Mouse (Mus musculus) erythroblast, embryonic 14.5 days (primary cell): ENCODE data around the gene Clspn.

Experiments
- GATA1 ChIP-seq: IDR thresholded peaks from 2 replicates; pipeline ENCODE4 v1.6.1; 2012; ENCODE audit warnings: low read length, inconsistent platforms, mixed read lengths
- TAL1 ChIP-seq: IDR thresholded peaks from 3 replicates; pipeline ENCODE4 v1.6.1; 2012; ENCODE audit warnings: low read length, inconsistent platforms, mixed read lengths

DNA sequence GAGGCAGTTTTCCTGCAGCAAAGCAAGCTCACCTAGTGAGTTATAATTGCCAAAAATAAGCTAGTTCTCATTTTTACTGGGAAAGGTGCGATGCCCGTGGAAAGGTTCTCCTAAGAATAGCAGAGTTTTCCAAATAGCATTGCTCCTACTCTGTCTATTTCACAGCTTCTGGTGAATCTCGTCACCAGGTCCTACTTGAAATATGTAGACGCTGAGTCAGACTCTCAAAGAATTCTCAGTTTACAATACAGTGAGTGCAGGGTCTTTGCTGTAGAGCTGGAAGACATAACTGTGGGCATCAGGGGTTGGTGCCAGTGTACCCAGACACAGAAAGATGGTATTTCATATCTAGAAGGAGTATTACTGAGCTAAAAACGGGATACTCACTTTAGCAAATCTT, 45.7 kb upstream of the Clspn start:
- TF ChIP-seq TAL1 (no peak), GATA1 (no peak)
